Mouse (Mus musculus): ENCODE results near the gene Cmya5.

DNA sequence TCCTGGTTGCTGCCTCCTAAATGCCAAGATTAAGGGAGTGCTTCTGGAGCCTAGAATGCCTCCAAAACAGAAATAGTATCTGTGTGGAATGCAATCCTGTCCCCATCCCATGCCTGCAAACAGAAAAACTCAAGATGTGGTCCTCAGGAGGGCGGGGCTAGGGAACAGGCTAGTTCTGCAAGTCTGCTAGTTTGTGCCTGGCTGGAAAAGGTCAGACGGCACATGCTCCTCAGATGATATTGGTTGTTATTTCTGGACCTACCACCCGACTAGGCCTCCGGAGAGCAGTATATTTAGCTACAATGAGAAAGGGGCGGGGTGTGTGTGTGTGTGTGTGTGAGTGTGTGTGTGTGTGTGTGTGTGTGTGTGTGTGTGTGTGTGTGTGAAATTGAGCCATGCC, 93.0 kb downstream of the Cmya5 start:
- TF ChIP-seq CTCF (conservative IDR thresholded peaks at IDR 0.05; ENCODE audit: low read length) (no peak), NANOG (IDR thresholded peaks at IDR 0.05; ENCODE audit: borderline replicate concordance, low read length) (no peak), POU5F1 (IDR thresholded peaks at IDR 0.05; ENCODE audit: borderline replicate concordance, low read length) (no peak)
